Mouse (Mus musculus) intestine, embryonic 15.5 days (tissue): ENCODE measurements around the gene Mgam. TPM values are rescaled to one million over a fixed set of nuclear protein-coding genes. Genes with fewer than 3 reads are reported as not detected.
"Not testable (repeated sequence)": the region's sequence is repeated elsewhere in the genome, so short reads cannot be mapped to it uniquely, and the experiment has no call there.

ENCODE experiments used
- ATAC-seq: fragments of 200-750 bp; cut with Nextera tagmentation; 2 replicates; pipeline ENCODE4 v1.8.0; 2017; ENCODE audit warnings: moderate TSS enrichment, moderate library complexity
- H3K27ac ChIP-seq: fragments of 300-500 bp; sonication (generic); 2 replicates; pipeline ENCODE4 v1.5.1; 2015; ENCODE audit warnings: mild to moderate bottlenecking, inconsistent platforms
- H3K27me3 ChIP-seq: fragments of 300-500 bp; sonication (generic); replicated peaks from 2 replicates; pipeline ENCODE4 v1.6.1; 2015; ENCODE audit warnings: inconsistent platforms
- H3K36me3 ChIP-seq: fragments of 300-500 bp; sonication (generic); 2 replicates; pipeline ENCODE4 v1.6.1; 2015; ENCODE audit warnings: inconsistent platforms
- H3K4me1 ChIP-seq: fragments of 300-500 bp; sonication (generic); replicated peaks from 2 replicates; pipeline ENCODE4 v1.6.1; 2015; ENCODE audit warnings: inconsistent platforms
- H3K4me2 ChIP-seq: fragments of 300-500 bp; sonication (generic); replicated peaks from 2 replicates; pipeline ENCODE4 v1.6.1; 2015; ENCODE audit warnings: mild to moderate bottlenecking, inconsistent platforms
- H3K4me3 ChIP-seq: fragments of 300-500 bp; sonication (generic); replicated peaks from 2 replicates; pipeline ENCODE4 v1.5.1; 2015; ENCODE audit warnings: inconsistent platforms
- H3K9ac ChIP-seq: fragments of 300-500 bp; sonication (generic); 2 replicates; pipeline ENCODE4 v1.6.1; 2015; ENCODE audit warnings: inconsistent platforms
- H3K9me3 ChIP-seq: fragments of 300-500 bp; sonication (generic); 2 replicates; pipeline ENCODE4 v1.6.1; 2016; ENCODE audit warnings: inconsistent platforms
- WGBS: fragments of 180-500 bp; shearing (Covaris S2); methylation state at CpG from one replicate; pipeline ENCODE4 v1.1.7; 2015; 5-methylcytosine and 5-hydroxymethylcytosine counted together
- polyA plus RNA-seq: library from polyadenylated mRNA; unstranded; fragments of >200 nt; fragmentation: Nextera tagmentation; extraction: Ambion mirVana; gene quantifications from 2 replicates; pipeline ENCODE4 v1.2.1, GENCODE M21; 2015

Mgam gene
- polyA plus RNA-seq, result 33.7 and 37.0 TPM in 2 replicates

- no peaks in the 10 kb centered on the region for H3K27me3 ChIP-seq
- WGBS, result 60% methylated on average over 8 of the region's 8 CpGs
- H3K36me3 ChIP-seq, result no peaks in the 10 kb centered on the region
- ATAC-seq, result peak; percentile 73
- H3K9me3 ChIP-seq, result no peaks in the 10 kb centered on the region
- no peak within 1 kb of the TSS for H3K4me2 ChIP-seq
- H3K4me1 ChIP-seq, result no peaks in the 10 kb centered on the region
- H3K9ac ChIP-seq, result no peak within 1 kb of the TSS
- no peak within 1 kb of the TSS for H3K4me3 ChIP-seq
- H3K27ac ChIP-seq, result no peak within 1 kb of the TSS
Measured at GRCm38 (mm10) chr6:40628406-40629000, at the start of gene Mgam. Mgam (plus strand) TSS chr6:40628831.

GRCm38 (mm10) chr6:40584336-40584735 is 44.3 kb upstream of the Mgam start:
- Histone ChIP-seq H3K9ac (no peak overlapping the region), H3K4me2 (no peak overlapping the region), H3K36me3 (no peaks in the 10 kb centered on the region), H3K27ac (no peak overlapping the region), H3K9me3 (no peaks in the 10 kb centered on the region), H3K27me3 (no peaks in the 10 kb centered on the region), H3K4me1 (no peaks in the 10 kb centered on the region), H3K4me3 (no peak overlapping the region)
- no peak for ATAC-seq
- 76% methylated on average over 6 of the region's 6 CpGs for WGBS

GRCm38 (mm10) chr6:40585645-40586044 is 43.0 kb upstream of the Mgam start, which contains the start of gene Clec5a:
Clec5a (minus strand) TSS chr6:40585821.
- Histone ChIP-seq H3K36me3 (no peaks in the 10 kb centered on the region), H3K4me1 (no peaks in the 10 kb centered on the region), H3K4me2 (no peak within 1 kb of the TSS), H3K4me3 (no peak within 1 kb of the TSS), H3K27me3 (no peaks in the 10 kb centered on the region), H3K9ac (no peak within 1 kb of the TSS), H3K9me3 (no peaks in the 10 kb centered on the region), H3K27ac (no peak within 1 kb of the TSS)
- WGBS, result 73% methylated on average over 5 of the region's 5 CpGs
- no peak for ATAC-seq

- Histone ChIP-seq H3K36me3 (no peaks in the 10 kb centered on the region), H3K4me3 (no peak overlapping the region), H3K9me3 (no peaks in the 10 kb centered on the region), H3K27me3 (no peaks in the 10 kb centered on the region), H3K27ac (no peak overlapping the region), H3K4me2 (no peak overlapping the region), H3K4me1 (no peaks in the 10 kb centered on the region), H3K9ac (no peak overlapping the region)
- ATAC-seq, result no peak
- WGBS, result 95% methylated on average over 2 of the region's 2 CpGs
Measured at GRCm38 (mm10) chr6:40588346-40588745, 40.3 kb upstream of the Mgam start.

- Histone ChIP-seq H3K36me3 (no peaks in the 10 kb centered on the region), H3K4me2 (no peak overlapping the region), H3K27me3 (no peaks in the 10 kb centered on the region), H3K9ac (no peak overlapping the region), H3K4me3 (no peak overlapping the region), H3K27ac (no peak overlapping the region), H3K9me3 (no peaks in the 10 kb centered on the region), H3K4me1 (no peaks in the 10 kb centered on the region)
- no peak for ATAC-seq
- WGBS, result 75% methylated on average over 3 of the region's 3 CpGs
Measured at GRCm38 (mm10) chr6:40594804-40595550, 33.7 kb upstream of the Mgam start.

- WGBS, result 33% methylated on average over 4 of the region's 4 CpGs
- H3K9me3 ChIP-seq, H3K4me1 ChIP-seq, H3K4me3 ChIP-seq, H3K27me3 ChIP-seq, ATAC-seq, H3K27ac ChIP-seq, H3K36me3 ChIP-seq, H3K9ac ChIP-seq, H3K4me2 ChIP-seq: not testable (repeated sequence)
Measured at GRCm38 (mm10) chr6:40598546-40598945, 30.1 kb upstream of the Mgam start.

DNA sequence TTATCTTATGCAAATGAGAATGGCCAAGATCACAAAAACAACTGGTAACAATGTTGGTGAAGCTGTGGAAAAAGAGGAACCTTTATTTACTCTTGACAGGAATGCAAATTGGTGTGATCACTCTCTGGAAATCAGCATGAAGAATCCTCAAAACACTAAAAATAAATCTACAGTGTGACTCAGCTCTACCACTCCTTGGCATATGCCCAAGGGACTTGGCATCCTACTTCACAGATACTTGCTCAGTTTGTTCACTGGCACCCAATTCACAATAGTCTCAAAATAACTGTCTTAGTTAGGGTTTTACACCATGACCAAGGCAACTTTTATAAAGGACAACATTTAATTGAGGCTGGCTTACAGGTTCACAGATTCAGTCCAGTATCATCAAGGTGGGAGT is 21.2 kb upstream of the Mgam start:
- H3K4me3 ChIP-seq, result no peak overlapping the region
- ATAC-seq, result no peak

GRCm38 (mm10) chr6:40610244-40610643 is 18.4 kb upstream of the Mgam start:
- Histone ChIP-seq H3K27me3 (no peaks in the 10 kb centered on the region), H3K4me3 (no peak overlapping the region), H3K36me3 (no peaks in the 10 kb centered on the region), H3K9me3 (no peaks in the 10 kb centered on the region), H3K9ac (no peak overlapping the region), H3K4me2 (no peak overlapping the region), H3K27ac (no peak overlapping the region), H3K4me1 (no peaks in the 10 kb centered on the region)
- ATAC-seq, result no peak
- 76% methylated on average over 8 of the region's 8 CpGs for WGBS

More for the DNA sequence above, 21.2 kb upstream of the Mgam start:
- no peak overlapping the region for H3K27ac ChIP-seq
- H3K9me3 ChIP-seq, result no peaks in the 10 kb centered on the region
- H3K4me1 ChIP-seq, result no peaks in the 10 kb centered on the region
- H3K27me3 ChIP-seq, result no peaks in the 10 kb centered on the region
- no peak overlapping the region for H3K4me2 ChIP-seq
- H3K36me3 ChIP-seq, result no peaks in the 10 kb centered on the region
- no peak overlapping the region for H3K9ac ChIP-seq

- Histone ChIP-seq H3K9ac (no peak within 1 kb of the TSS), H3K36me3 (no peaks in the 10 kb centered on the region), H3K27ac (no peak within 1 kb of the TSS), H3K9me3 (no peaks in the 10 kb centered on the region), H3K4me1 (no peaks in the 10 kb centered on the region), H3K4me2 (no peak within 1 kb of the TSS), H3K4me3 (no peak within 1 kb of the TSS), H3K27me3 (no peaks in the 10 kb centered on the region)
- 87% methylated on average over 4 of the region's 4 CpGs for WGBS
- ATAC-seq, result no peak
Measured at GRCm38 (mm10) chr6:40613260-40613852, 15.3 kb upstream of the Mgam start, which contains the start of gene Tas2r138. Tas2r138 (minus strand) TSS chr6:40613310.

DNA sequence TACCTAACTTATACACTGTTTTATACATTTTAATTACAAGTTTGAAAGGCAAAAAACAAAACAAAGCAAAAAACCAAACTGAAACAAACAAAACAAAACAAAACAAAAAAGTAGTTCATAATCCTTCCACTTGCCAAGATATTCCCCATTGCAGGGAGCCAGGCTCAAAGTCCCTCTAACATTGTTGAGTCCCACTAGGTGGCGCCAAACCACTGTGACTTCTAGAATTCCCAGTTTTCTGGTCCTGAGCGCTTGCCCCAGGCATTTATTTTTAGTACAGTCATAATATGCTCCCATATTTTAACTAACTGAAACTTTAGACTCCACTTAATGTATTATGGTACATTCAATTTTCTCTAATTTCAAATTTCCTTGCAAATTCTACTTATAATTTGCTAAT is 10.7 kb upstream of the Mgam start:
- Histone ChIP-seq H3K27me3 (no peaks in the 10 kb centered on the region), H3K4me1 (no peaks in the 10 kb centered on the region), H3K9ac (no peak overlapping the region), H3K4me3 (no peak overlapping the region), H3K4me2 (no peak overlapping the region), H3K36me3 (no peaks in the 10 kb centered on the region), H3K9me3 (no peaks in the 10 kb centered on the region), H3K27ac (no peak overlapping the region)
- 10% methylated on average over 2 of the region's 2 CpGs for WGBS
- ATAC-seq, result peak; percentile 78

GRCm38 (mm10) chr6:40626111-40626510 is 2.5 kb upstream of the Mgam start:
- 39% methylated on average over 1 of the region's 1 CpGs for WGBS
- H3K9ac ChIP-seq, result no peak overlapping the region
- H3K4me3 ChIP-seq, result no peak overlapping the region
- H3K27ac ChIP-seq, result no peak overlapping the region
- H3K9me3 ChIP-seq, result no peaks in the 10 kb centered on the region
- H3K4me2 ChIP-seq, result no peak overlapping the region
- peak; percentile 82 for ATAC-seq
- no peaks in the 10 kb centered on the region for H3K27me3 ChIP-seq
- no peaks in the 10 kb centered on the region for H3K4me1 ChIP-seq
- no peaks in the 10 kb centered on the region for H3K36me3 ChIP-seq

- Histone ChIP-seq H3K36me3 (no peaks in the 10 kb centered on the region), H3K4me1 (no peaks in the 10 kb centered on the region), H3K27me3 (no peaks in the 10 kb centered on the region), H3K4me2 (peak overlapping the region; percentile 41), H3K9me3 (no peaks in the 10 kb centered on the region), H3K9ac (no peak overlapping the region), H3K4me3 (peak overlapping the region; percentile 30), H3K27ac (peak overlapping the region; percentile 78)
- 59% methylated on average over 1 of the region's 1 CpGs for WGBS
- peak; percentile 86 for ATAC-seq
Measured at GRCm38 (mm10) chr6:40634640-40635071, 6.0 kb downstream of the Mgam start.
